Mouse (Mus musculus): ENCODE measurements around the gene P2ry1.

DNA sequence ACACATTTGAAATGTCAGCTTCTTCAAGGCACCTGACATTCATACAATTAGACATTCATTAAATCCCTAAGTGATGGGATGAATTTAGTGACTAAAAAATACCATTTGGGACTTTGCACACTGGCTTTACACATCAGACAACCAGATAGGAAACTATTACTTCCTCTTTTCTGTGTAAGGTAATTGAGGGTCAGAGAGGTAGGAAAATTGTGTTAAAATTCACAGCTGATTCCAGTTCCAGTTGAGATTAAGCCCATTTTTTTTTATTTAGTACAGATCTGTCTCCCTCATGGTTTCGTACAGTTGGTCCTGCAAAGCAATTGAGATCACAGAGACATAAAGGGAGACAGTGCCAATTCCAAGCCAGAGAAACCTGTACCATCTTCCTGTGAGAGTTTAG lies 27.7 kb upstream of the P2ry1 start:
- no peak for TF ChIP-seq GATA1 (IDR thresholded peaks at IDR 0.05; ENCODE audit: borderline replicate concordance, low read length)
- TF ChIP-seq FLI1 (IDR thresholded peaks at IDR 0.05; ENCODE audit: low read length): no peak
